Mouse (Mus musculus) c-Kit-positive CD71-positive TER-119-positive erythroid progenitor cells, embryonic 14.5 days (primary cell): Measurements from ENCODE around the gene Spdef.

ENCODE experiments used
- DNase-seq: peaks from one replicate; pipeline ENCODE4 v3.0.0-alpha.2; 2013; ENCODE audit warnings: low spot score

The Spdef gene

DNA sequence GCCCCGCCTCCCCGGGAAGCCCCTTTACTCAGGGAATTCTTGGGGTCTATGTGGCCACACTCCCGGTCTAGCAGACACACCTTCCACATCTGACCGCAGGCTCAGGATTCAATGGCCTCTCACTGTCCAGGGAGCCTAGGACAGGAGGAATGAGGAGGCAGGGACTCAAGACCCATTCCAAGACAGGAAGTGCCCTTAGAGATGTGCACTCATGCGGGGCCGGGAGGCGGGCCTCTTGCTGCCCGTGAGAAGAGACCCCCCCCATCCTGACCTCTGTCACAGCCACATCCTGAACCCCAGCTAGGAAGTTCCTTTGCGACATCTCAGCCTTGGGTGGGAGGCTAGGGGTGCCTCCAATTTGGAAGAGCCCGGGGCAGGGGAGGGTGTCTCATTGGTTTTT, 3.7 kb downstream of the Spdef start:
- no peak for DNase-seq

DNA sequence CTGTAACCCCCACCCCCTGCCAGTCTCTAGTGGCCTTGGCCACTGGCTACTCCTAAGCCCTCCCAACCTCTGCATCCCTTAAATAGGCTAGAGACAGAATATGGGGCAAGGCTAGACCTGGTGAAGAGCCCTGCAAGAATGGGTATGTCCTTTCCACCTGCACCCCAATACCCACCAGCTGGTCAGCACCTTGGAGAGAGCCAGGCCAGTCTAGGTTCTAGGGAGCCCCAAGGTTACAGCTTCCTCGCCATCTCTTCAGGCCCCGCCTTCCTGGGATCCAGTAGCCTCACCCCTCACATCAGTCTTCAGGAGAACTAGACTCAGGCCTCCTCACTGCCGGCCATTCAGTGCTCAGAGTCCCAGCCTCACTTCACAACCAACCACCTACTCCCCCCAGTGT, 4.4 kb downstream of the Spdef start:
- no peak for DNase-seq

DNA sequence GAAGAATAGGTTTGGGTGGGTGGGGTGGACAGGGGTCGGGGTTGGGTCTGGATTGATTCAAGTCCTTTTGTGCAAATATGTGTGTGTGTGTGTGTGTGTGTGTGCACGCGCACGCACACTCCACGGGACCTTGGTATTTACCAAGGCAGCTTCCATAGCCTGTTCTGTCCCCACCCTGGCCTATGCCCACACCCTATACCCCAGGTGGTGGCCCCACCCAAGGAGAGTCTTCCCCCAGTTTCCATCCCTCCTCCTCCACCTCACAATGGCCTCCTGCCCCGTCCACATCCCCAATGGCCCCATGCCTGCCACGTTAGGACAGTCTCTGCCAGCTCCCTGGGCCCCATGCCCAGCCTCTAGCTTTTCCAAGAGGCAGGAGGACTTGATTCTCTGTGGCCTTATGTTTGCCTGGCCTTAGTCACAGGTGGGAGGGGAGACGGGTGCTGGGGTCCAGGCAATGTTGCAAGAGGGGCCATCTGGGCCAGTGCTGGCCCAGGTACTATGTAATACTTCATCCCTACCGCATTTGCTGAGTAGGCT, 7.6 kb downstream of the Spdef start:
- DNase-seq = no peak

DNA sequence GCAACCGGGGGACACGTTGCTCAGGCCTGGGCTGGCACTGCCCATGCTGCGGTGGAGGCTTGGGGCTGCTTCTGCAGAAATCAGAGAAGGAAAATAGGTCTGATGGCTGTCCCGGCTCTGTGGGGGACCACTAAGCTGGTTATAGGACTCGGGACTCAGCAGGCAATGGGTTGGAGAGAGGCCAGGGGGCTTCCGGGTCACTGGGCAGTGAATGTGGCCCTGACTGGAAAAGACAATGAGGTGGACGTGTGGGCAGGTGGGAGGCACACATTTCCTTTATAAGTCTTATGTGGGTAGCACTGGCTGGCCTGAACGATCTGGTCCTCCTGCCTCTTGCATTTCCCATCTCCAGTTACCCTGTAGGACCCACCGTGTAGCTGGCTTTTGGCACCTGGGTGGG, 8.4 kb downstream of the Spdef start:
- DNase-seq = no peak

DNA sequence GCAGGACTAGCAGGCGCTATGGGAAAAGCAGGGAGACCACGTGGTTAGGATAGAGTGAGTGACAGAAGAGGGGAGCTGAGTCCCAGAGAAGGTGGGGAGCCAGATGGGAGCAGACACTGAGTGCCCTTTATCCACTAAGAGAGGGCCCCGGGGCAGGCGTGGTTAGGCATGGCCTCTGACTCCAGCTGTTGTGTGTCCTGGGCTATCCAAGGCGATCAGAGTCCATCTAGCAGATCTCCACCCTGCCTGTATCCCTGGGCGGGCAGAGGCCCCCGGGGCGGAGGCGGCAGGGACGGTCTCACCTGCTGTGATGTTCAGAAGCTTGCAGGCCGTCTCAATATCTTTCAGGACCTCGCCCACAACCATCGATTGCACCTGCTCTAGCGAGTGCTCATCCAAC, 9.1 kb downstream of the Spdef start:
- DNase-seq = no peak

DNA sequence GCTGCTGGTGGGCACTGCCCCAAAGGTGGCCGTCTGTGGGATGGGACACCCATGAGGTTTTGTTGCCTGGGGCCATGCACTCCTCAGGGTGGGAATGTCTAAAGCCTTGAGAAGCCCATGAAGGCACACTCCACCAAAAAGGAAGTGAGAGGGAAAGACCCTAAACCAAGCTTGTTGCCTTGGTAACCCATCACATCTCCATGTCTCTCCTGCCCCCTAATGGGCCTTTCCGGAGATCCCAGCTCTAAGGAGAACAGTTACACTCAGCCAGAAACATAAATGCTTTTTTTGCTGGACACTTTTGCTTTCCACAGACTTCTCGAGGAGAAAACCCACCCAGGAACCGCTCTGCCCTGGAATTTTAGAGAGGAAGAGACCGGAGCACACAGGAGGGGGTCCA, 10.5 kb downstream of the Spdef start:
- DNase-seq = no peak

DNA sequence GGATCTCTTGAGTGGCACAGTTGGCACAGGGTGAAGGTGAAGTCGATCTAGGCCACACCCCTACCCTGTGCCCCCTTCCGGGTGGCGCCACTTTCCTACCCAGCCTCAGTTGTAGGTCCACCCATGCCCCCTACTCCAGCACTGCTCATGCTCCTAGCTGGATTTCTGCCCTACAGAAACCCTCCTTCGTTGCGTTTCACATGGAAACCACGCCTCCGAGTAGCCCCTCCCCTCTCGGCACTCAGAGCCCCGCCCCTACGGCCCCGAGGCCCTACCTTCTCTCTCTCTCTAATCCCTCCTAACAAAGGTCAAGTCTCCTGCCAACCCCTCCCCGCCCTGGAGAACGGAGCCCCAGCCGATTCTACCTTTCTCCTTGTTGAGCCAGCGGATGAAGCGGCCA, 12.0 kb downstream of the Spdef start:
- DNase-seq = no peak

DNA sequence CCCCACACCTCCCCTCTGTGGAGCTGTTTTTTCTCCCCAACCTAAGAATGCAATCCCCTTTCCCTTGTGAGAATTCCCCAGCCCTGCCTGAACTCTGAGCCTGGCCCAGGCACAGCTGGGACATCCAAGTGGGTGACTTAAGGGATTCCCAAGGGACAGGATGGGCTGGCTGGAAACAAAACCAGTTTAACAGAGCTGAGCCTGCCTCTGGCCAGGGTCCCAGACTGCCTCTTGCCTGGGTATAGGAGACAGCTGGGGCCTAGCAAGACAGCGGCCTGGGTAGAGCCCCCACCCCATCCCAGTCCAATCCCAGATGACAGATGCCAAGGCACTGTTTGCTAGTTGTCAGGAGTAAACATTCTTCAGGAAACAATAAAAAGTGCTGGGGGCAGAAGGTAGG, 15.9 kb downstream of the Spdef start:
- DNase-seq = no peak

DNA sequence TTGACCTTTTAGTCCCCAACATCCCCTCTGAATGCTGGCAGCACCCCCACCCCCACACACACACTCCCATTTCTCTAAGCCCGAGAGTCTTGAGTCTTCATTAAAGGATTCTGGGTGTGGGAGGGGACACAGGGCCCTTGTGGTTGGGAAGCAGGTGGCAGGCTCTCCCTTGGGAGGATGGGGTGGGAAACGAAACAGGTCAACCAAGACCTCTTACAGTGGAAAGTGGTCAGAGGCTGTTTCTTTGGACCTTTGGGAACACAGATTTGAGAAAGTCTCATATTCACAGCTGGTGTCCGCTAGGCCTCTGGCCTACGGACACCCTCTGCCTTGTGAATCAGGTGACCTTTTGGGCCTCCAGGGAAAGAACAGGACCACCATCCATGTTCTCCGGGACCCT, 19.1 kb downstream of the Spdef start:
- DNase-seq = no peak

DNA sequence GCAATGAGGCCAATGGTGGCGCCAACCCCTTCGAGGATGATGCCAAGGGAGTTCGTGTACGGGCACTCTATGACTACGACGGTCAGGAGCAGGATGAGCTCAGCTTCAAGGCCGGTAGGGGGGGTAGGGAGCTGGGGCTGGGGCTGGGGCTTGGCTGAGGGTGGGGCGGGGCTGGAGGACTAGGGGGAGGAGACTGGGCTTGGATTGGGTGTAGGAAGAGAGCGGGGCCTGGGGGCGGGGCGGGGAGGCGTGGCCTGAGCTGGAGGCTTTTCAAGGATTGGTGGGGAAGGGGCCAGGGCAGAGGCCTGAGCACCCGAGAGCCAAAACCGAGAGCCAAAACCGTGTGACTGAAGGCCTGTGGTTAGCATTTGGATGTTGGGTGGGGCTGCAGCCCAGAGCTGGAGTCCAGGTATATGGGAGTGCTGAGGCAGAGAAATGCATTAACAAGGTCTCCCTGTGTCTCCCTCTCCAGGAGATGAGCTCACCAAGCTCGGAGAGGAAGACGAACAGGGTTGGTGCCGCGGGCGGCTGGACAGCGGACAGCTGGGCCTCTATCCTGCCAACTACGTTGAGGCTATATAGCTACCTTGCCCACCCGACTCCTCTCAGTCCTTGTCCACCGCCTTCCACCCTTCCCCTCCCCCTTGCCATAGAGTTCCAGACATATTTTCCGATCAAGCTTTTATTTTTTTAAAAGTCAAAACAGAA, 20.6 kb downstream of the Spdef start:
- peak; percentile 37 for DNase-seq

DNA sequence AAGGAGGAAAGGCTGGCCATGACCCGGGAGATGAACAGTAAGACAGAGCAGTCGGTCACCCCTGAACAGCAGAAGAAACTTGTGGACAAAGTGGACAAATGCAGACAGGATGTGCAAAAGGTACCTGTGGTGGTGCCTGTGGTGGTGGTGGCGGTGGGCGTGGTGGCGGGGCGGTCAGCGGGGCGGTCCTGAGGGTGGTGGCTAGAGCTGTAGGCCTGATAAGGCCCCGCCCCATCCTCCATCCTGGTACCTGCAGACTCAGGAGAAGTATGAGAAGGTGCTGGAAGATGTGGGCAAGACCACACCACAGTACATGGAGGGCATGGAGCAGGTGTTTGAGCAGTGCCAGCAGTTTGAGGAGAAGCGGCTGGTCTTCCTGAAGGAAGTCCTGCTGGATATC, 23.1 kb downstream of the Spdef start:
- no peak for DNase-seq

DNA sequence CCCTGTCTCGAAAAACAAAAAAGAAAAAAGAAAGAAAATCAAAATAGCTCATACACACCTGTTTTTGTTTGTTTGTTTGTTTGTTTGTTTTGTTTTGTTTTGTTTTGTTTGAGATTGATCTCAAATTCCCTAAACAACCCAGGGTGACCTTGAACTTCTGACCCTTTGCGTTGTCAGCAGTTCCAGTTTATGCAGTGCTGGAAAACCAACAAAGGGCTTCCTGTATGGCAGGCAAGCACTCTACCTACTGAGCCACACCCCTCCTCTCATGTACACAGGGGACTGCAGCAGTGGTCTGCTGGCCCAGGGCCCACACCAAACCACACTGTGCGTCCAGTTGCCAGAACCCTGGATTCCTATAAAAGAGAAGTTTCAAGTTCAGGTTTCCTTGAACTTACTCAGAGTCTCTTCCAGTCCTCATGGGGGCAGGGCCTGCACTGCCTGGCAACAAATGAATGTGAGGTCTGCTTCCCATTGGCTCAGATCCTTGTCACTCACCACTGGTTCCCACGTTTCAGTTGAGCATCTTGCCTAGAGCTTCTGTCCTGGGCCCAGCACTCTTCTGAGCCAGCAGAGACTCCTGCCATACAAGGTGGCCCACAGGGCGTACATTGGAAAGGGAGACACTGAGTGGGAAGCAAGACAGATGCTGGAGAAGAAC, 24.7 kb downstream of the Spdef start:
- peak; percentile 23 for DNase-seq

DNA sequence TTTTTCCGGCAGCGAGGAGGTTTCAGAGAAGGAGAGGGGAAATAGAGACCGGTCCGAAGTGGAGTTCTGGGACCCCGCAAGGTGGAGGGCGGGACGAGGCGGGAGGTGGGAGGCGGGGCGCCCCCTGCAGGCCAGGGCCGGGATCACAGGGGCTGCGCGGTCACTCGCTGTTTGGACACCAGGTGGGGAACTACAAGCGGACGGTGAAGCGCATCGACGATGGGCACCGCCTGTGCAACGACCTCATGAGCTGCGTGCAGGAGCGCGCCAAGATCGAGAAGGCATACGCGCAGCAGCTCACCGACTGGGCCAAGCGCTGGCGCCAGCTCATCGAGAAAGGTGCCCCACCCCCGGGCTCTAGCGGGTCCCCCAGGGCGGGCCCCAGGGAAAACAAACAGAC, 26.2 kb downstream of the Spdef start:
- DNase-seq = peak; percentile 20

DNA sequence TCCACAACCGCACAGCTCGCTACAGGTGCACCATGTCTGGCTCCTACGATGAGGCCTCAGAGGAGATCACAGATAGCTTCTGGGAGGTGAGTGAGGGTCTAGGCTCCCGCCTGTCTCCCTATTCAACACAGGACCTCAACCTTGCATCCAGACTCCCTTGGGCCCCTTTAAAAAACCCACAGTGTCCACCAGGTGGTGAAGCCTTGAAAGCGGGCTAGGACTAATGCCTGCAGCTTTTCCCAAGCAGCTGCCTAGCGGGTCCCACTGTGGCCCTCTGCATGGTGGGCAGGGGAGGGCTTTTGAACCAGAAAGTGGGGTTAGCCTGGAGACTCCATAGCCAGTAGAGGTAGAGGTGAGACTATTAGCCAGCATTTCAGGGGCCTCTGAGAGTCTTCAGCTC, 26.9 kb downstream of the Spdef start:
- no peak for DNase-seq

DNA sequence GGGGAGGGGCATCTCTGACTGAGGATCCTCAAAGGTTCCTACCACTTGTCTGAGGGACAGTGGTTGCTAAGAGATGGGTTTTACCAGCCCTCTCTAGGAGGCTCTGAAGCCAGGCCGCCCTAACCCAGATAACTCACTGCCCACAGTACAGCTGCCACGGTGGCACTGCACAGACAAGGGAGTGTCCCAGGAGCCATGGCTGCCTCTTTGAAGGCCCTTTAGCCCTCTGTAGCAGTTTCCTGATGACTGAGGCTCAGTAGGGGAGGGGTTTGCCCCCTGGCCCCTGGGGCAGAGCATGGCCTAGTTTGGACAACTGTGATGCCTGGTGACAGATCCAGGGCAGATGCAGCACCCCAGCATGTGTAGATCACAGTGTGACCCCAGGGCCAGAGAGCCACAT, 27.9 kb downstream of the Spdef start:
- no peak for DNase-seq

DNA sequence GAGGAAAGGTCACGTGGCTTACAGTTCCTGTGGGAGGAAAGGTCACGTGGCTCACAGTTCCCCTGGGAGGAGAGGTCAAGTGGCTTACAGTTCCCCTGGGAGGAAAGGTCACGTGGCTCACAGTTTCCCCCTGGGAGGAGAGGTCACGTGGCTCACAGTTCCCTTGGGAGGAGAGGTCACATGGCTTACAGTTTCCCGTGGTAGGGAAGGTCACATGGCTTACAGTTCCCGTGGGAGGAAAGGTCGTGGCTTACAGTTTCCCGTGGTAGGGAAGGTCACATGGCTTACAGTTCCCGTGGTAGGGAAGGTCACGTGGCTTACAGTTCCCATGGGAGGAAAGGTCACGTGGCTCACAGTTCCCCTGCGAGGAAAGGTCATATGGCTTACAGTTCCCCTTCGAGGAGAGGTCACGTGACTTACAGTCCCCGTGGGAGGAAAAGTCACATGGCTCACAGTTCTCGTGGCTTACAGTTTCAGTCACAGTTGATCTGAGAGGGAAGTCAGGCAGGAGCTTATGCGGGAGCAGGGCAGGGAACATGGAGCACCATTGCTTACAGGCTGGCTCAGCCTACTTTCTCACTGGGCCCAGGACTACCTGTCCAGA, 29.0 kb downstream of the Spdef start:
- DNase-seq = no peak

DNA sequence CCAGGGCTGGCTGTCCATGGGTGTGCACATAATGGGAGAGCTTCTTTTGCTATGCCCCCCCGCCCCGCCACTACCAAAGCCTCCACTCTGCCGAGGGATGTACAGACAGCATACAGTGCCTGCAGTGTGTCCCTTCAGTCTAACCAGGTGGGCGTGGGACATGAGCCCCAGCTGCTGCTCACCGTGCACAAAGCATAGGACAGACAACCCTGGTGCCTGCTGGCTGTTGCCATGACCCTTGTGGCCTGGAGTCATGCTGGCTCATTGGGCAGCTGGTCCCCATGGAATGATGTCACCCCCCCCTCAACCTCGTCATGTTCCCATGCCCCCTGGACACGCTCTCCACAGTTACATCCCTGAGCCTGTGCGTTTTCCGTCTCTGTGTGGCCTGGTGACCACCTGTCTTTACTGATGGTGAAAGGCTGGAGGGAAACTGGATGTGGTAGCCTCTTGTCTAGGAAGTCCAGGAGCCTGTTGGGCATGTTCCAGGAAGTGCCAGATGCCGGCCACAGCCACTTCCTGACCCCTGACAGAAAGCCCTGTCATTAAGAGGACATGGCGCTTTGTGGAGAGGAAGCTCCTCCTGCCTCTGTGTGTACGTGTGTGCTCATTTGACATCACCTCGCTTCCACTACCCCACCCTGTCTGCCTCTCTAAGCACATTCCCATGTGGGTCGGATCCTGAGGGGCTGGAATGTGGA, 37.6 kb downstream of the Spdef start:
- DNase-seq = no peak

DNA sequence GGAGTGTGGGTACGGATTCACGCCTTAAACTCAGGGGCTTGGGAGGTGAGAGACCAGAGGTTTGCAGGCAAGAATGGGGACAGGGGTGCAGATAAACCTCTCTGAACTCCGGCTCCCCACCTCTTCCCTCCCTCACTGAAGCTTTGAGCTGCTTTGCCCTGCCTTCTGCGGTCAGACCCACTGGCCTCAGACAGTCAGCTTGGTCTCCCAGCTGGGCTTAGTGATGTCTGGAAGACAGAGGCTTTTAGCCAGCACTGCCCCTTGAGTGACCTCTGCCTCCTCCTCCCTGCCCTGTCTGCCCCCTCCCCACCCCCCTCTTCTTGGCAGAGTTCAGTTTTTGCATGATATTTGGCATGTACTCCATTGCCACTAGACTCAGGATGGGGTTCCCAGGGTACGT, 42.4 kb downstream of the Spdef start:
- no peak for DNase-seq

DNA sequence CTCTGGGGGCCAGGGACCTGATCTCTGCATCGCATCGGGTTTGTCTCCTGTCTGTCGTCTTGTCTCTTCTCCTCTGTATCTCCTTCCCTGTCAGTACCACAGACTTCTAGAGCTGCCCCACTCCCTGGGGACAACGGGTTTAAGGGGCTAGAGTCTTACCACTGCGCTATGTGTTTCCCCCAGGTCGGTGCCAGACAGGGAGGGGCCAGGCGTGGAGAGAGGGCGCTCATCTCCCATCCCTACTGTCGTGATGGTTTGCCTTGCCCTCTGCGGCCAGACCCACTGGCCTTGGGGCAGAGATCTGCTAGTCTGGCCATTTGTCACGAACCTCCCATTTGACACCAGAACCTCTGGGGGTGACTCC, 43.2 kb downstream of the Spdef start:
- no peak for DNase-seq

DNA sequence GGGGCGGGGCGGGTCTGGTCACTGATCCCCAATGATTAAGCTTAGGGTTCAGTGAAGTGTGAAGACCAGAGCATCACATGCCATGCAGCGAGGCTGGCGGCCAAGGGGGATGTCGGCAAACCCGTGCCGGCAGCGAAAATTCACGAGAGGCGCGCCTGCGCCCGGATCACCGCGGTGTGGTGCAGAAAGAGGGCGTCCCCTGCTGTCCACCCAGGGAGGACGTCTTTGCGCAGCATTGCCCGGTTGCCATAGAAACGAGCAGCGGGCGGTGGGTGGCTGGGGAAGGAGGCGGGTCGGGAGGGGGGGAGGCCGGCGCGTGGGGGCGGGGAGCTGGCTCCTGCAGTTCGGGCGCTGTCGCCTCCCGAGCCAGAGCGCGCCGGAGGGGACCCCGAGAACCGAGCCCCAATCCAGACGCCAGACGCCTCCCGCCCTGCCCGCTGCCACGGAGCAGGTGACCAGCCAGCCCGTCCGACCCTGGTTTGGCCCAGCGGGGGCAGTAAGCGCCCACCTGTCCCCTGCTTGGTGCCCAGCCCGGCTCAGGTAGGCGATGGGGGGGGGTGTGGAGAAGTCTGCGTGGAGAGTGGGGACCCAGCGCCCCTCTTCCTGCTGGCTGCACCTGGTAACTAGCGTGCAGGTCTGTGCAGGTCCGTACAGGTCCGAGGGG, 43.7 kb downstream of the Spdef start:
- no peak for DNase-seq

DNA sequence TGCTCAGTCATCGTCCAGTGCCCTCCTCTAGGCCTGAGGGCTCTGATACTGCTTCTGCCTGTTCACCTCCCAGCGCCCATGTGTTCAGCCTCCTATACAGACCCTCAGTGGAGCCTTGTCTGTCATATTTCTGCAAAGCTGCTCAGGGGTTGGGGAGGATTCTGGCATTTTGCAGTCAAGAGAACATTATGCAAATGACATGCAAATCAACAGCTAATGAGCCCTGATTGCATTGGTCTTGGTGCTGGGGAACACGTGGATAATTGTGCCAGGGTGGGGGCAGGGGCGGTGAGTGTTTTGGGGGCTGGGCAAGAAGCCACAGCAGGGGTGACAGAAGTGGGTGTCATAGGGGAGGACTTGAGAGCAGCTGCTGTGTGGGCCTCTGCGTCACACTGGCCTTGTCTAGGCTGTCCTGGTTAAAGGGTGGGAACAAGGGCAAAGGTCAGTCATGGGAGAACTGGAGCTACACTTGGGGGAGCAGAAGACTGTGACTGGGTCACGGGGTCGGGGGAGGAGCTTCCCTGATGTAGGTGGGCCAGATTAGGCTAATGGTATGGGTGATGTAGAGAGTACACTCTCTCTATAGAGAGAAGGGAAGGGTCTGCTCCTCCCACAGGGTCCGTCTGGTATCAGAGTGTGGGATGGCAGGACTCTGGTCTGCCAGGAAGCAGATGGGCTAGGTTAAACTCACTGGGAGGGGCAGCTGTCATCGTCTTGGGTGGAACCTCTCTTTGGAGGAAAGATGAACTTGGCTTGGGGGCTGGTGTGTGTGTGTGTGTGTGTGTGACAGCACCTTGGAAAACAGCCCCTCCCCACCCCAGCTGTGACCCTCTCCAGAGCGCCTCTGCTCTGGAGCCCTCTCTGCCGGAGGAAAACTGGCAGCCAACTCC, 49.6 kb downstream of the Spdef start:
- no peak for DNase-seq
